Comparison of ENCODE assay signal across 26 mouse cellular contexts in the genomic region with DNA sequence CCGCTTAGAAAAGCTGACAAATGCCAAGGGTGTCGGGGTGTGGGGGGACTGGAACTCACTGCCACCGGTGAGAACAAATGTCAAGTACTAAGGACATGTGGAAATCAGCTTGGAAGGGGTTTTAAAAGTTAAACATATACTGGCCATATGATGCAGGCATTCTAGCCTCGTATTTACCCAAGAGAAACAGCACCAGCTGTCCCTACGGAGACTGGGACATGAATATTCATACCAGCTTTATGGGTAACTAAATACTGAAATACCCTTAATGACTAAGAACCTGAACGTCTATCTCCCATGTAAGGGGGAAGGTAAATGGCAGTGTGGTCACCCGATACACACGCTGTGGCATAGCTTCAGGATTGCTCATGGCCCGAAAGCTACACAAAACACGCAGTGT. TPM values are rescaled to one million over a fixed set of nuclear protein-coding genes. Genes with fewer than 3 reads are reported as not detected.
DNase-seq lines count a peak whose midpoint lies in the region; ATAC-seq and TF ChIP-seq lines count a peak whose summit lies in the region.
"Had no signal": no experiment of that assay in that cellular context is flagged by ENCODE, and none has a peak within 500 bp of the region (broad histone marks: within the 10 kb centered on the region; RNA-seq: fewer than 3 reads in every experiment).

No protein-coding gene starts in this region.

- peaks cover 3% of the 10 kb centered on the region; the same call in 1 of the 2 replicates for H3K9me3 ChIP-seq in hindbrain, embryonic 10.5 days
- H3K9me3 ChIP-seq in hindbrain, embryonic 11.5 days (ENCODE audit: control insufficient read depth, low read length), result no peaks in the 10 kb centered on the region
- H3K9me3 ChIP-seq in forebrain, embryonic 14.5 days (replicated peaks; ENCODE audit: control insufficient read depth, low read length), result peaks cover 10% of the 10 kb centered on the region; the same call in 1 of the 2 replicates
- H3K9me3 ChIP-seq: embryonic facial prominence, embryonic 12.5 days; hindbrain, embryonic 12.5 days had no signal

- WGBS in hindbrain, embryonic 10.5 days, result 86% methylated on average over 10 of the region's 10 CpGs
- 82% methylated on average over 10 of the region's 10 CpGs for whole genome bisulfite sequencing in hindbrain, embryonic 11.5 days
- WGBS in forebrain, embryonic 14.5 days, result 61% methylated on average over 10 of the region's 10 CpGs

- no peak for ATAC-seq in hindbrain, embryonic 11.5 days (ENCODE audit: low FRiP score)
- peak; percentile 29; the same call in 1 of the 2 replicates for ATAC-seq in forebrain, embryonic 14.5 days
- ATAC-seq: hindbrain, embryonic 16.5 days; inflammation-experienced regulatory T-cells, adult 6 months; intestine, postnatal 0 days had no signal

- peak overlapping the region; percentile 2; the same call in 1 of the 2 replicates for H3K27ac ChIP-seq in hindbrain, embryonic 10.5 days
- no peak overlapping the region for H3K27ac ChIP-seq in hindbrain, embryonic 11.5 days (ENCODE audit: low read depth, low read length)
- H3K27ac ChIP-seq in forebrain, embryonic 14.5 days (ENCODE audit: low read depth, low read length), result peak overlapping the region; percentile 85
- H3K27ac ChIP-seq: embryonic facial prominence, embryonic 12.5 days; hindbrain, embryonic 12.5 days had no signal

- H3K4me2 ChIP-seq in hindbrain, embryonic 11.5 days (replicated peaks; ENCODE audit: low read depth, low read length), result no peak overlapping the region
- no peak overlapping the region for H3K4me2 ChIP-seq in forebrain, embryonic 14.5 days (ENCODE audit: low read length)
- H3K4me2 ChIP-seq: embryonic facial prominence, embryonic 12.5 days; heart, embryonic 12.5 days; hindbrain, embryonic 12.5 days had no signal

- no peak overlapping the region for H3K9ac ChIP-seq in hindbrain, embryonic 11.5 days (ENCODE audit: low read depth, low read length)
- H3K9ac ChIP-seq in forebrain, embryonic 14.5 days (ENCODE audit: low read length), result no peak overlapping the region
- H3K9ac ChIP-seq: embryonic facial prominence, embryonic 12.5 days; heart, embryonic 12.5 days; hindbrain, embryonic 12.5 days had no signal

- H3K36me3 ChIP-seq in hindbrain, embryonic 10.5 days, result no peaks in the 10 kb centered on the region
- H3K36me3 ChIP-seq in hindbrain, embryonic 11.5 days (ENCODE audit: control insufficient read depth, insufficient read depth, low read length), result no peaks in the 10 kb centered on the region
- H3K36me3 ChIP-seq in forebrain, embryonic 14.5 days (ENCODE audit: control insufficient read depth, insufficient read depth, low read length), result no peaks in the 10 kb centered on the region
- H3K36me3 ChIP-seq: embryonic facial prominence, embryonic 12.5 days; heart, embryonic 12.5 days; hindbrain, embryonic 12.5 days had no signal

- H3K4me3 ChIP-seq in hindbrain, embryonic 10.5 days, result no peak overlapping the region
- no peak overlapping the region for H3K4me3 ChIP-seq in hindbrain, embryonic 11.5 days (ENCODE audit: low read depth, low read length)
- H3K4me3 ChIP-seq in forebrain, embryonic 14.5 days (ENCODE audit: low read depth, low read length), result no peak overlapping the region
- H3K4me3 ChIP-seq: embryonic facial prominence, embryonic 12.5 days; heart, embryonic 12.5 days; hindbrain, embryonic 12.5 days had no signal

- no peak for TF ChIP-seq CTCF in brain, embryonic 14.5 days (IDR thresholded peaks at IDR 0.05; ENCODE audit: borderline replicate concordance, extremely low read depth, insufficient read depth, insufficient read length)

- peaks cover 27% of the 10 kb centered on the region for H3K4me1 ChIP-seq in hindbrain, embryonic 10.5 days (replicated peaks)
- H3K4me1 ChIP-seq in hindbrain, embryonic 11.5 days (replicated peaks; ENCODE audit: control insufficient read depth, insufficient read depth, low read length), result peaks cover 3% of the 10 kb centered on the region; the same call in 1 of the 2 replicates
- H3K4me1 ChIP-seq in forebrain, embryonic 14.5 days (ENCODE audit: control insufficient read depth, insufficient read depth, low read length), result peaks cover 31% of the 10 kb centered on the region
- H3K4me1 ChIP-seq: embryonic facial prominence, embryonic 12.5 days; heart, embryonic 12.5 days had no signal

- TF ChIP-seq POLR2A in brain, embryonic 14.5 days (IDR thresholded peaks at IDR 0.05; ENCODE audit: borderline replicate concordance, extremely low read depth, insufficient read depth, insufficient read length, poor library complexity, severe bottlenecking), result no peak

- peaks cover 55% of the 10 kb centered on the region for H3K27me3 ChIP-seq in hindbrain, embryonic 10.5 days (ENCODE audit: insufficient read depth, poor library complexity, severe bottlenecking)
- H3K27me3 ChIP-seq in hindbrain, embryonic 11.5 days (ENCODE audit: control insufficient read depth, insufficient read depth, low read length), result no peaks in the 10 kb centered on the region
- H3K27me3 ChIP-seq in forebrain, embryonic 14.5 days (replicated peaks; ENCODE audit: control insufficient read depth, insufficient read depth, low read length), result no peaks in the 10 kb centered on the region
- H3K27me3 ChIP-seq: hindbrain, embryonic 12.5 days had no signal

- no peak for DNase-seq in hindbrain, embryonic 10.5 days (ENCODE audit: low spot score)
- DNase-seq in hindbrain, embryonic 11.5 days (ENCODE audit: low spot score), result no peak
- DNase-seq in brain, embryonic 14.5 days (ENCODE audit: low read depth), result peak; percentile 60
- peak; percentile 38 for DNase-seq in forebrain, embryonic 14.5 days (ENCODE audit: low spot score)
- no peak for DNase-seq in left cerebral cortex, adult 9 months (ENCODE audit: low spot score in 2 of 2)
- no peak for DNase-seq in adrenal gland, adult 8-10 months
- DNase-seq: adrenal gland, postnatal 10 days; cerebellum, adult 11-12 months; cerebellum, adult 9-10 months; cerebellum, postnatal 25 days; gastrocnemius, postnatal 14 days had no signal

RNA-seq across cellular contexts. Expression of gene 7530416G11Rik, which starts 14.1 kb away (rescaled TPM):
- polyA plus RNA-seq in hindbrain, embryonic 10.5 days (2016; fragmentation: Nextera tagmentation; extraction: Ambion mirVana), result not detected in 2 replicates
- not detected in 2 replicates for polyA plus RNA-seq in hindbrain, embryonic 11.5 days (2014; fragmentation: Nextera tagmentation; extraction: Ambion mirVana)
- polyA plus RNA-seq in brain, embryonic 14.5 days (2012; rRNA removed), result 0.05 TPM in 1 of 2 replicates, not detected in the other
- polyA plus RNA-seq in forebrain, embryonic 14.5 days (2014; fragmentation: Nextera tagmentation; extraction: Ambion mirVana), result not detected in 2 replicates
- total RNA-seq in adrenal gland, adult 8-10 months (2022), result not detected
- total RNA-seq: adrenal gland, postnatal 10 days; adrenal gland, postnatal 4 days; ES-E14; gastrocnemius, adult 18-20 months; gastrocnemius, postnatal 14 days; granulocyte monocyte progenitor cell, adult 5-6 weeks; heart, adult 8-10 months; heart, postnatal 25 days had no signal
- polyA plus RNA-seq: cortical plate, adult 2 months; embryonic facial prominence, embryonic 12.5 days; frontal cortex, adult 2 months; heart, embryonic 12.5 days; heart, embryonic 16.5 days; hindbrain, embryonic 12.5 days; hindbrain, embryonic 16.5 days; inflammation-experienced regulatory T-cells, adult 6 months; intestine, postnatal 0 days had no signal

Comparison
In these comparisons a context has a peak if more than half of its experiments do, and no peak if none do; other contexts are left out.
1. DNase-seq: peak in brain, embryonic 14.5 days (single experiment) and forebrain, embryonic 14.5 days (single experiment); none in hindbrain, embryonic 10.5 days (single experiment), hindbrain, embryonic 11.5 days (single experiment), left cerebral cortex, adult 9 months (0 of 2) and adrenal gland, adult 8-10 months (single experiment).